Mouse (Mus musculus) gastrocnemius, postnatal 14 days (tissue): ENCODE data around the gene Tcirg1. TPM values are rescaled to one million over a fixed set of nuclear protein-coding genes. Genes with fewer than 3 reads are reported as not detected.

Source experiments
- DNase-seq: peaks from one replicate; pipeline ENCODE4 v3.0.0; 2021; ENCODE audit warnings: mixed read lengths
- intact Hi-C: fragments of 180-260 bp; cut with DNase I; formaldehyde crosslinking; loops from one replicate; pipeline ENCODE4 v1.15.1; 2025; ENCODE audit warnings: low total_unique reads
- long read RNA-seq, 2 experiments: library from polyadenylated mRNA; stranded (forward); transcript quantifications; one replicate each; pipeline ENCODE4 v2.0.0; 2021
- total RNA-seq, 2 experiments: library from RNA; stranded (reverse); gene quantifications; 2 replicates each; pipeline ENCODE4 v1.2.3; 2021

The Tcirg1 gene
- total RNA-seq = 1 to 10 TPM; 7.3 to 8.5 TPM
- long read RNA-seq, experiment 1, partial matches to known transcripts = 2 of 4 reads
- long read RNA-seq, experiment 1, other reads (novel, unspliced or antisense) = 0 of 4 reads
- long read RNA-seq, experiment 2, partial matches to known transcripts = 0 of 4 reads
- long read RNA-seq, experiment 2, other reads (novel, unspliced or antisense) = 1 of 4 reads

DNA sequence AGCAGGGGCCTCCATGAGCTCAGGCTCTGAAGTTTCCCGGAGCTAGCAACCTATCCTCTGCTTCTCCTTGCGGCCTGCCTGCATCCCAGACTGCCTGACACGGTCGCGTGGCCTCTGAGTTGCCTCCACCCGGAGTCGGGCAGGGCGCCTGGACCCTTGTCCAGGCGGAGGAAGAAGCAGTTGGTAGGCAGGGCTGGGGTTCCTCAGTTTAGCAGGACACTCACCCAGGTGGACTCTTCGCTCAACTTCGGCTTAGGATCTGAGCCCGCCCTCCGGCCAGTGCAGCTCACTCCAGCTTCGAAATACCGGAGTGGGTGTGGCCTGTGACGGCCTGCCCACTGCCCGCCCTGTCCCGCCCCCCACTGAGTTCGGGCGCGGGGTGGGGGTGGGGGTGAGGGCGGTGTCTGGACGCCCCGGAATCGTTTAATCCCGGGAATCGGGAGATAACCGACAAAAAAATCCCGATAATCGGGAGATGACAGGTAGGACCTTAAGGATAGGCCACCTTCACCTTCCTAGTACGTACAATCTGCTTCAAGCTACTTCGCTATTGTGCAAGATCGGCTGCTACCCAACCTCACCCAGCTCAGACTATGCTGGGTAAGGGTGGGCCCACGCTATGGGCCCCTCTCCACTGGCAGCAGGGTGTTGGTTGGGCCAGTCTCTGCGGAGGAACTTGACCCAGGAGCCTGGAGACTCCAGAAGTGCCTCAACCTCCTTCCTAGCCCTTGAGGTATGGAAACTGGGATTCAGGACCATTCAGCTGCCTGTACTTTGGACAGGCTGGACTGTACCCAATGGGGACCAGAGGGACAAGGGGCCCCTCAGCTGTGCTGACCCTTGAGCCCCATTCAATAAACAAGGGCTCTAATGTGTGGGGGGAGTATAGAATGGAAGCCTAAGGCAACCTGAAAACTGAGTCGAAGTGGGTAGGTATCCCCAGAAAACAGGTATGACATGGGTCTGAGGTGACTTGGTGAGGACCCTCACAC, at the start of gene Tcirg1:
TSS of gene Tcirg1 (minus strand) at position 339 of the 992 bp plus-strand sequence.
- intact Hi-C loops = no loop called here
- DNase-seq = peak; percentile 78

DNA sequence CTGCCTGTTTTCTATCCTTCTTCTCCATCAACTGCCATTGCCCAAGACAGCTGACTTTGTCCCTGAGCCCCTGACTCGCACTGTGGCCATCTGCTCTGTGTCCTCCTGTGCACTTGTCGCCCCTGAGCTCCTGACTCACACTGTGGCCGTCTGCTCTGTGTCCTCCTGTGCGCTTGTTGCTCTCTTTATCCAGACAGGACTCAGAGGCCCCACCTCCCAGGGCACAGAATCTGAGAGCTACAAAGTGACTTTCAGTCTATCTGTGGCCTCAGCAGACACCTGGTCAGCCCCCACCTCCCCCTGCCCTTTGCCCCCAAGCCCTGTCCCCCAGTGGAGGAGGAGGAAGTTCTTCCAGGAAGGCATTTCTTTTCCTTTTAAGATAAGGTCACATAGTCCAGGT, 48.9 kb upstream of the Tcirg1 start:
- intact Hi-C loops = no loop called here
- DNase-seq = no peak

DNA sequence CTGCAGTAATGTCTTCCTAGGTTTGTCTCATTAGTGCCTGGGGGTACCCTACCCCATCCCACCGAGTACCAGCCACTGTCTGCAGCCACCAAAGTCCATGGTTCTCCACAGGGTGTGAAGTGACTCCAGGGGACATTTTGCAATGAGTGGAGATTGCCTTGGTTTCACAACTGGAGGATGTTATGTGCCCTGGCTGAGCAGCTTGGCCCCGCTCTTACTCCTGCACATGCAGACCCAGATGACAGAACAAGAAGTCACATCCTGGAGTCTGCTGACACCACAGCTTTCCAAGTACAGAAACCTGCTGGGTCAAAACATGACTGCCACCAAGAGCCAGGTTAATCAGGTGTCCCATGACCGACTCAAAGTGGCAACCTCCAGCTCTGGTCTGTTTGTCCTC, 48.1 kb upstream of the Tcirg1 start:
- no peak for DNase-seq
- intact Hi-C loops = no loop called here

DNA sequence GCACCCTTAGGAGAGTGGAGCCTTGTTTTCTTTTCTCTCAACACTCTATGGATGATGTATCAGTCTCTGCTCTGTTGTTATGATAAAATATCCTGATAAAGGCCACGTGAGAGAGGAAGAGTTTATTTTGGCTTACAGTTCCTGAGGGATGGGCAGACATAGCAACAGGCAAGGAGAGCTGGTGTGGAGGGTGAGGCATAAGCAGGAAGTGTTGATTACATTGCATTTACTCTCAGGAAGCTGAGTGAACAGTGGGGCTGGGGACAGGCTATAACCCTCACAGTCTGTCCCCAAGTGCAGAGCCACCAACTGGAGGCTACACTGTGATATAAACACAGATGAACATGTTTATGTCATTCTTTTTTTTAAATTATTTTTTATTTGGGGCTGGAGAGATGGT, 45.2 kb upstream of the Tcirg1 start:
- intact Hi-C loops = no loop called here
- no peak for DNase-seq

DNA sequence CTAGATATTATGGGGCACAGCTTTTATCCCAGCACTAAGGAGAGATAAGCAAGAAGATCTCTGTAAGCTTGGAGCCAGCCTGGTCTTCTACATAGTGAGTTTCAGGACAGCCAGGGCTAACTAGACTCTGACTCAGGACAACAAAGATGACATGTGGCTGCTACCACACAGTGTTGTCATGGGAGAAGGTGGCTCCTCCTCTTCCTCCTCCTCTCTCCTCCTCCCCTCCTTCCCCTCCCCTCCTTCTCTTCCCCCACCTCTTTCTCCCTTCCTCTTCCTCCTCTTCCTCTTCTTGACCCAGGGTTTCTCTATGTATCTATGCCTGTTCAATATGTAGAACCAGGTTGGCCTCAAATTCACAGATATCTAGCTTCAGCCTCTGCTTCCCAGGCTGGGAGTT, 44.5 kb upstream of the Tcirg1 start:
- no peak for DNase-seq
- intact Hi-C loops = no loop called here

DNA sequence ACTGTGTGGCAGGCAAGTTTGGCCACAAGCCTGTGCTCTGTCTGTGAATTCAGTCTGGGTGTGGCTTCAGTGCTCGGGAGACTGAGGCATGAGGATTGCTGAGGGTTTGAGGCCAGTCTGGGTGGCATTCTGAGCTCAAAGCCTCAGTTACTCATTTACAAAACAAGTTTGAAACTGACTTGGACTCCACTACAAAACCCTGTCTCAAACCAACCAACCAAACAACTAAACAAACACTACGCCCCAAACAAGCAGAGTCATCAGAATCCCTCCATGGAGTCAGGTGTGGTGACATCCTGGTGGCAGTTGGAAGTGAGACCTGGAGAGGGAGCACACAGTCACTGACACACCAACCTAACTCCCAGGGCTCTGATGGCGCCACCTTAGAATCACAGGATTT, 43.4 kb upstream of the Tcirg1 start:
- no peak for DNase-seq
- intact Hi-C loops = no loop called here

DNA sequence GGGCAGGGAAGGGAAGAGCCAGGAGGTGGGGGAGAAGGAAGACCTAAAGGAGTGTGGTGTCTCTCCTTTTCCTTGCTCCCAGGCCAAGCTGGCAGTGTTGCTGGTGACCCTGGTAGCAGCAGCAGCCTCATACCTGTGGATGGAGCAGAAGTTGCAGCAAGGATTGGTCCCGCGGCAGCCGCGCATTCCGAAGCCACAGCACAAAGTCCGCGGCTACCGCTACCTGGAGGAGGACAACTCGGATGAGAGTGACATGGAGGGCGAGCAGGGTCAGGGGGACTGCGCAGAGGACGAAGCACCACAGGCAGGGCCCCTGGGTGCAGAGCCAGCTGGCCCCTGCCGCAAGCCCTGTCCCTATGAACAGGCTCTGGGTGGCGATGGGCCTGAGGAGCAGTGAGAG, 41.6 kb upstream of the Tcirg1 start:
- no peak for DNase-seq
- intact Hi-C loops = no loop called here

DNA sequence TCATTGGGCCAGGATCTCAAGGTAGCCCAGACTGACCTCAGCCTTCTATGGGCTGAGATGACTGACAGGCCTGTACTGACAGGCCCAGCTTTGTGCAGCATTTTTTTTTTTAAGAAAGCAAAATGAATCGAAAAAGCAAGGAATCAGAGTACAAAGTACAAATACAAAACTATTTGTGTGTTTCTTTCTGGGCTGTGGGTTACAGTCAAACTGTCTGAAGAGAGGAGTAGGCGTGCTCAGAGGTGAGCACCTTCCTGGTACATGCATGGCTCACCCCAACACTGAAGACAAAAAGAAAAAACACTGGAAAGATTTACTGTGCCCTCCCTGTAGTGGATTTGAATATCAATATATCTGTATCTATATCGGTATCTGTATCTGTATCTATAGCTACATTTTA, 40.9 kb upstream of the Tcirg1 start:
- DNase-seq = no peak
- intact Hi-C loops = loop anchor here (2.0 kb wide), 1 partner anchor 33 kb away; no protein-coding TSS in a partner anchor

DNA sequence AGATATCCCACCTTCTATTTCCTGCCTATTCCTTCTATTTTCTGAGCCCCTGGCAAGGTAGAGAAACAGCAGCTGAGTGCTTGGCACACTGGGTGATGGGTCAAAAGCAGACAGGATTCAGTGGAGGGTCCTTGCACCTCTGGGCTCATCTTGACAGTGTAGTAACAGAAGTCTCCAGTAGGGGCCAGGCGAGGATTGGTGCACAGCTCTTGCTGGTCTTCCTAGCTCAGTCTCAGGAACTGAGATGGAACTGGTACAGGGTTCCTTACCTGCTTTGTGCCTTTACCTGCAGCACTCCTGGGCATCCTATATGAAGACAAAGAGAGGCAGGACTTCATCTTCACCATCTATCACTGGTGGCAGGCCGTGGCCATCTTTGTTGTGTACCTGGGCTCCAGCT, 39.8 kb upstream of the Tcirg1 start:
- DNase-seq = peak; percentile 59
- intact Hi-C loops = loop anchor here (2.0 kb wide), 1 partner anchor 34 kb away; no protein-coding TSS in a partner anchor

DNA sequence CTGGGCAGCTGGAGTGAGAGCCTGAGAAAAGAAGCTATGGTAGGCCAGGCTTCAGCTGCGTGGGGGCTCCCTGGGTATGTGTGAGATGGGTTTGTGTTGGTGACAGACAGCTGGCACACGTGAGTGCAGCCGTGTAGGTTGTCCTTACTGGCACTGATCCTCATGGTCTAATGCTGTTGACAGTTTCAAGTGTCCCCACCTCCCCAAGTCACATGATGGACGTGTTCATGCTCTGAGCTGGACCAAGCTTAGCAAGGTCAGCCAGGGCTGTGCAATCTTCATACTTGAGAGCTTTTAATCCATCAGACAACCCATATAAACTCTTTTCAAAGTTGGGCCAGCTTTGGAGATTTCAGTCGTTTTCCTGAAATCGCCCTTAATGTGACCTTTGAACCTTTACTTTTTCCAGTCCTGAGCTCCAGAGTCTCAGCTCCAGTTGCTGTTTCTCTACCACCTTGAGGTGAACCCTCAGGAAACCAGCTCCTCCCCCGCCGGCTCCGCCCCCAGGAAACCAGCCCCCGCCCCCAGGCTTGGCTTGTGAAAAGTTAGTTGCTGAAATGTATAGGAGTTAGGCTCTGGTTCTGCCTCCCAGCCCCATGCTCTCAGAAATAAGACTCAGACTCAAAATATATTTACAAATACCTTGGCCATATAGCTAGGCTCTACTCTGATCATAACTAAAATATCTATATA, 39.1 kb upstream of the Tcirg1 start:
- intact Hi-C loops = loop anchor here (2.0 kb wide), 1 partner anchor 35 kb away; no protein-coding TSS in a partner anchor
- no peak for DNase-seq

DNA sequence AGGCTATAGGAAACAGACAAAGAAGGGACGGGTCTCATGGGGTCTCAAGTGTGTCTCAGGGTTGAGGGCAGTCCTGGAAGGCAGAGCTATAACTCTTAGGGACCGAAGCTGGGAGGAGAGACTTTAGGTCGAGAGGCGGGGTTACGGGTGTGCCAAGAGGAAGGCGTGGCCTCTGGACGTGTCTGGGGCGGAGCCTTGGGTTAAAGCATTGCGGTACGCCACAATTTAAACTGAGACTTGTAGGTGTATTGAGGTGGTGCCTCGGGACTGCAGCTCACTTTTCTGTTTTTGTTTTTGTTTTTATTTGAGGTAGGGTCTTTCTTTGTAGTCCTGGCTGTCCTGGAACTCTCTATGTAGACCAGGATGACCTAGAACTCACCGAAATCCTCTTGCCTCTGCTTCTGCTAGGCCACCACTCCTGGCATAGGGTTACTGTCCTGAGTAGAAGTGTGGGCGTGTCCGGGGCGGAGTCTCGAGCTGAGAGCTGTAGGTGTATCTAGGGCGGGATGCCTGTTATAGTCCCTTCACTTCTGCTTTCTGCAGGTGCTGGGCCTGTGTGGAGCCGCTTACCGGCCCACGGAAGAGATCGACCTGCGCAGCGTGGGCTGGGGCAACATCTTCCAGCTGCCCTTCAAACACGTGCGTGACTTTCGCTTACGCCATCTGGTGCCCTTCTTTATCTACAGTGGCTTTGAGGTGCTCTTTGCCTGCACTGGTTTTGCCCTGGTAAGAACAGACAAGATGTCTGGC, 36.2 kb upstream of the Tcirg1 start:
- no peak for DNase-seq
- intact Hi-C loops = no loop called here

DNA sequence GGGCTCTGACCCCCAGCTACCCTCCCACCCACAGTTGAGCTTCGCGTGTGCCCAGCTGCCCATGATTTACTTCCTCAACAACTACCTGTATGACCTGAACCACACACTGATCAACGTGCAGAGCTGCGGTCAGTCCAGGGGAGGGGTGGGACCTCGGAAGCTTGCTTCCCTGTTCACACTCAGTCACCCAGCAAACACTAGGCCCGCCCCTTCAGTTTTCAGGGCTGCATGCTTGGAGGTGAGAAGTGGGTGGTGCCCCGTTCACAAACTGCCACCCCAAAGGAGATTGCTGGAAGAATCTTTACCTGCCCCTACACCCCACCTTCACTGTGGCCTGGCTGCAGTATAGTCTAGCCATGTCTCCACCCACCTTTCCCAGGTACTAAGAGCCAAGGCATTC, 35.4 kb upstream of the Tcirg1 start:
- intact Hi-C loops = no loop called here
- no peak for DNase-seq

DNA sequence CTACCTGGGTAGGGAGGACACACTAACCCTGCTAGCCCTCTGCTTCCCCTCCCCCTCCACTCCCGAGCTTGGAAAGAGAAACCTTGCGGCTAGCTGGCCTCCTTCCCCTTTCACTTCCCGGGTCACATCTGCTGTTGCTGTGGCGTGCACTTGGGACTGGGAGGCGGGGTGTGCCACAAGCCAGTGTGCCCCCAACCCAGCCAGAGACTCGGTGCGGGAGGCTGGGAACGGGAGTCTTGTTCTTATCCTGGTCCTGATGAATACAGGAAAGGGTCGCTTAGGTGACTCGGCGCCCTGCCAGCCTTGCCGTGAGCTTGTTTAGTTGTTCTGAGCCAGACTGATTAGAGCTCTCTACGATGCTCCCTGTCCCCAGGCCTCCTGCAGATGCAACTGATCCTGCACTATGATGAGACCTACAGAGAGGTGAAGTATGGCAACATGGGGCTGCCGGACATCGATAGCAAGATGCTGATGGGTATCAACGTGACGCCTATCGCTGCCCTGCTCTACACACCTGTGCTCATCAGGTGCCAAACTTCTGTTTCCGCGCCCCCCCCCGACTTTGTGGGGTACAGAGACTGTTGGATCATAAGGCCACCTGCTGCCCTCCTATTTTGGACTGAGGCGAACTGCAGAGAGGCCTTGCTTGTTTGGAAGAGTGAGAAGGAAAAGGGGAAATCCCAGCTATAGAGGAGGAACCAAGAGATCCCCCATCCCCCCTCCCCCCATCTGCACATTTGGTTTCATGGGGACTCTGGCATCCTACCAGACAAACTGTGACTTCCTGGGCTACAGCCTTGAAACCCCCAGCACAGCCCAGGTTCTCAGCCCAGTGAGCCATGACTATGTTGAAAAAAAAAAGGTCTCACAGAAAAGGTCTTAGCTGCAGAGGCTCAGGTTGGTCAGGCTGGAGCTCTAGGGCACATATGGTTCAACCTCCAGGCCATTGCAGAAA, 29.2 kb upstream of the Tcirg1 start:
- intact Hi-C loops = loop anchor here (2.0 kb wide), 1 partner anchor 53 kb away; no protein-coding TSS in a partner anchor

DNA sequence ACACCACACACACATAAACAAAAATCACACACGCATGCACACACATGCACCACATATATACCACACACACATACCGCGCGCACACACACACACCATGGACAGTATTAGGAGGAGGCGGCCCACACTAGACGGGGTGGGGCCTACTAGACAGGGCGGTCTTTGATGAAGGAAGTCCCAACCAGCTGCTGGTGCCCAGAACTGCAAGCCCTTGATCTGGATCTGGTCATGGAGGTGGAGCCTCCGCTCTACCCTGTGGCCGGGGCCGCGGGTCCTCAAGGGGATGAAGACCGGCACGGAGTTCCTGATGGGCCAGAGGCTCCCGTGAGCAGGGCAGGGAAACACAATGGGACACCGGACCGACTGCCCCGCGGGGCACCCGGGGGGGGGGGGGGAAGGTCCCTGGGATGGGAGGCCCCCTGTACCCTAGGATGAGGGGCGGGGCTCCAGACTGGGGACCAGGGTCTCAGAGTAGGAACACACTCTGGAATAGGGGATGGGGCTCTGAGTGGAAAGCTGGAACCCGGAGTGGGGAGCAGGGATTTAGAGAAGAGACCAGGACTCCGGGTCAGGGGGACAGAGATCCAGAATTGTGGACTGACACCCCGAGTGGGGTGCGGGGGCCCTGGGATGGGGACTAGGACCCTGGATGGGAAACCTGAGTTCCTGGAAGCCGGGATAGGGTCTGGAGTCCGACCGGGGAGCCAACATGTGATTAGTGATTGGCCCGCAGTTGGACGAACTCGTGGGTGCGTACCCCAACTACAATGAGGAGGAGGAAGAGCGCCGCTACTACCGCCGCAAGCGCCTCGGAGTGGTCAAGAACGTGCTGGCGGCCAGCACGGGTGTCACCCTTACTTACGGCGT, 28.3 kb upstream of the Tcirg1 start, which contains the start of gene Unc93b1:
TSS of gene Unc93b1 (plus strand) at position 155 of the 864 bp plus-strand sequence.
- intact Hi-C loops = no loop called here
- peak; percentile 77 for DNase-seq

More for the DNA sequence above, 29.2 kb upstream of the Tcirg1 start:
- peak; percentile 72 for DNase-seq

DNA sequence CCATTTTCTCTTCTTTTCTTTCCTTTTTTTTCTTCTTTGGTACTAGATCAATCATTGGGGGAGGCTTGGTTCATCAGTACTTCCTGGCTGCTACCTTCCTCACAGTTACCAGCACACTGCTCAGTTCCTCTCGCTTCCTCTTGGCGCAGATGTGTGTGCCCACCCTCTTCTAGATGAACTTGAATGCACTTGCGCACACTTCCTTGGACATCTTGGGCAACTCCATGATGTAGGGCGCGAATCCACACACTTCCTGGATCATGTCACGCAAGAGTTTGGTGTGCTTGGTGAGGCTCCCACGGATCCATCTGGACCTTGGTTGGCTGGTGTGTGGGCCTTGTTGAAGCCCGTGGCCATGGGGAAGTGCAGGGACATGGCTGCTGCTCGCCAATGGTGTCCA, 24.8 kb upstream of the Tcirg1 start:
- intact Hi-C loops = no loop called here
- no peak for DNase-seq

DNA sequence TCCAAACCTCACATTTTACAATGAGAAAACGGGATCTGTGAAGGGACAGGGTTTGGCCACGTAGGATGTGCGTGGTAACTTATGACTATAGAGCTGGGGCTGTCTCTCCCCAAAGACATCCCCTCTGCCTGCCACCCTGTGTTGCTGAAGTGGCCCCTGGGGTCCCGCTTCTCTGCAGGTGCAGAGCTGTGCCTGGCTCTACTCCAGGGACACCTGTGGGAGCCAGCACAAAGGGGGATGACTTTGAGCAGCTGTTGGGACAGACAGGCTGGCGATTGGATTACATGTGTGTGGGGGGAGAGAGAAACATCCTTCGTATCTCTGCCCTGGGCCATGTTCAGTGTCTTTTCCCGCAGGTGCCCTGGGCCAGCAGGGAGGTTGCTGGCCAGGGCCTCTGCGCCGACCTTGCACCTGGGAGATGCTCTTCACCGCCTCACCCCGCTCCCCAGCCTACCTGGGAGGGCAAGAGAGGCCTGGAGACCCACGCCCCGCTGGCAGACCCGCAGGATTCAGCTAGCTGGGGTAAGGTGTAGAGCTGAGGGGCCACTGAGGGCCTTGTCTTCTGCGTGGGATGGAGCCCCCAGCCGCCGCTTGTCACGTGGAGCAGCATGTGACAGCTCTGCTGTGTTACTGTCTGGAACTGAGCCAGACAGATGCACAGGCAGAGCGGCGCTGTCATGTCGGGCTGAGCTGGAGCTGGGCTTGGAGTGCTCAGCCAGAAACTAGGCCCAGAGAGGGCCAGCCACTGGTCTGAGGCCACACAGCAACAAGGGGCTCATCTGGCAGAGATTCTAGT, 23.5 kb upstream of the Tcirg1 start:
- intact Hi-C loops = no loop called here

More for the DNA sequence above, 23.5 kb upstream of the Tcirg1 start:
- no peak for DNase-seq
